In the genomic region with DNA sequence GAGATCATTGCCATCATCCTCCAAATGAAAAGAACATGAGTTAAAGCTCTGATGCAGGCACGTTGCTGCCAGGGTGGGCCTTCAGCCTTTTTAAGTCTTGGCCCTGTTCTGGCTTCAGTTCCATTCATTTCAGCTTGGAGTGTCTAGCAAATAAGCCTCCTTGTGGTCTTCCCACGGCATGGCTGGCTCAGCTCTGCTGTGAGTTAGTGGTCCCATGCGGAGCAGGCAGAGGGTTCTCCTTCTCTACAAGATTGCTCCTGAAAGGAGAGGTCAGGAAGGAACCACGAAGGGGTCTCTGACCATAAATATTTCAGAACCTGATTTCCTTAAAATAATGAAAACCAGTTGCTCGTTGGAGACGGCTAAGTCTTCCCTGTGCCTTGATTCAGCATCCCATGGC, we compare ENCODE assay signal across 18 mouse cellular contexts. TPM values are rescaled to one million over a fixed set of nuclear protein-coding genes. Genes with fewer than 3 reads are reported as not detected.
DNase-seq lines count a peak whose midpoint lies in the region; TF ChIP-seq lines count a peak whose summit lies in the region.
"Had no signal": no experiment of that assay in that cellular context is flagged by ENCODE, and none has a peak within 500 bp of the region (broad histone marks: within the 10 kb centered on the region; RNA-seq: fewer than 3 reads in every experiment).

No protein-coding gene starts in this region.

- 78% methylated on average over 6 of the region's 6 CpGs for WGBS in lung, adult 2 months

- TF ChIP-seq CTCF in lung, adult 2 months (IDR thresholded peaks at IDR 0.05; ENCODE audit: insufficient read depth, low read length): 0 out of 2 replicates have a peak, but pooled peaks have one; percentile 8
- no peak for TF ChIP-seq CTCF in embryonic fibroblast, embryonic 13.5 days (IDR thresholded peaks at IDR 0.05; ENCODE audit: borderline replicate concordance, insufficient read depth, low read length)

- H3K4me1 ChIP-seq in lung, adult 2 months (ENCODE audit: control insufficient read depth, insufficient read depth, low read length): no peaks in the 10 kb centered on the region; the same call in 1 of the 2 replicates
- peaks cover 24% of the 10 kb centered on the region for H3K4me1 ChIP-seq in embryonic fibroblast, embryonic 13.5 days (ENCODE audit: control insufficient read depth, insufficient read depth, low read length)
- H3K4me1 ChIP-seq: heart, embryonic 15.5 days; hindbrain, embryonic 15.5 days had no signal

- peak overlapping the region; percentile 65; the same call in 1 of the 2 replicates for H3K27ac ChIP-seq in embryonic fibroblast, embryonic 13.5 days (ENCODE audit: insufficient read depth, low read length)
- H3K27ac ChIP-seq: embryonic facial prominence, embryonic 12.5 days; forebrain, embryonic 12.5 days; heart, embryonic 15.5 days; hindbrain, embryonic 10.5 days; hindbrain, embryonic 15.5 days had no signal

- H3K4me3 ChIP-seq in lung, adult 2 months (replicated peaks; ENCODE audit: extremely low read depth, low read depth, low read length): no peak overlapping the region
- no peak overlapping the region for H3K4me3 ChIP-seq in embryonic fibroblast, embryonic 13.5 days (ENCODE audit: insufficient read depth, low read length)
- H3K4me3 ChIP-seq: embryonic facial prominence, embryonic 12.5 days; forebrain, embryonic 12.5 days; heart, embryonic 15.5 days; hindbrain, embryonic 10.5 days; hindbrain, embryonic 15.5 days had no signal

- DNase-seq in kidney, postnatal 4 days: peak; percentile 34 to 40
- no peak for DNase-seq in kidney, adult 8-10 months
- DNase-seq in lung, adult 2 months: no peak
- no peak for DNase-seq in lung, postnatal 10 days
- peak; percentile 49 for DNase-seq in mesoderm, embryonic 11.5 days (ENCODE audit: low read depth, low spot score)
- no peak for DNase-seq in layer of hippocampus, adult 11-12 months (ENCODE audit: low spot score)
- DNase-seq: adrenal gland, adult 8-10 months; adrenal gland, postnatal 36 days; cerebellum, adult 2 months; gastrocnemius, postnatal 10 days; heart, adult 18-20 months; heart, postnatal 14 days had no signal

- TF ChIP-seq POLR2A in lung, adult 2 months (IDR thresholded peaks at IDR 0.05; ENCODE audit: borderline replicate concordance, extremely low read depth, low read depth, low read length): no peak
- TF ChIP-seq POLR2A in embryonic fibroblast, embryonic 13.5 days (IDR thresholded peaks at IDR 0.05; ENCODE audit: low read depth, low read length): no peak

RNA-seq across cellular contexts. Expression of a gene that starts 40.0 kb away (rescaled TPM):
- 49.2 and 60.8 TPM in 2 replicates for polyA plus RNA-seq in lung, adult 2 months (2012; rRNA removed)
- polyA plus RNA-seq in embryonic fibroblast, embryonic 13.5 days (2011; ENCODE audit: insufficient read length, low read depth, missing spikeins): 51.7 and 65.6 TPM in 2 replicates

Comparison
In these comparisons a context has a peak if more than half of its experiments do, and no peak if none do; other contexts are left out.
1. DNase-seq: peak in kidney, postnatal 4 days (2 of 2) and mesoderm, embryonic 11.5 days (single experiment); none in kidney, adult 8-10 months (0 of 2), lung, adult 2 months (single experiment), lung, postnatal 10 days (single experiment) and layer of hippocampus, adult 11-12 months (single experiment).